Mouse (Mus musculus): ENCODE results near the gene Mpc1.

GRCm38 (mm10) chr17:8301515-8301914 is 18.8 kb downstream of the Mpc1 start:
- TF ChIP-seq POLR2A (IDR thresholded peaks at IDR 0.05; ENCODE audit: borderline replicate concordance, extremely low read depth, insufficient read depth, insufficient read length, poor library complexity, severe bottlenecking) (no peak), CTCF (IDR thresholded peaks at IDR 0.05; ENCODE audit: borderline replicate concordance, extremely low read depth, insufficient read depth, insufficient read length) (no peak)
